Mouse (Mus musculus) brain, embryonic 14.5 days (tissue): ENCODE data around the gene Galnt5. TPM values are rescaled to one million over a fixed set of nuclear protein-coding genes. Genes with fewer than 3 reads are reported as not detected.

Experiments used
- DNase-seq: peaks from one replicate; pipeline ENCODE4 v3.0.0-alpha.2; 2011; ENCODE audit warnings: low read depth
- CTCF ChIP-seq: fragments of 200-500 bp; IDR thresholded peaks from 2 replicates; pipeline ENCODE4 v1.5.1; 2012; ENCODE audit warnings: inconsistent platforms, mild to moderate bottlenecking, moderate library complexity, borderline replicate concordance; ENCODE audit not compliant: insufficient read depth, insufficient read length; ENCODE audit errors: extremely low read depth
- POLR2A ChIP-seq: fragments of 200-500 bp; IDR thresholded peaks from 2 replicates; pipeline ENCODE4 v1.6.1; 2012; ENCODE audit warnings: mild to moderate bottlenecking, inconsistent platforms, borderline replicate concordance; ENCODE audit not compliant: poor library complexity, insufficient read depth, insufficient read length, severe bottlenecking; ENCODE audit errors: extremely low read depth
- polyA plus RNA-seq: library from polyadenylated mRNA; depleted of rRNA; stranded (reverse); fragments of >200 nt; gene quantifications from 2 replicates; pipeline ENCODE4 v1.2.3, GENCODE M21; 2012; rRNA removed

The Galnt5 gene
- 0.03 and 0.19 TPM in 2 replicates for polyA plus RNA-seq

DNA sequence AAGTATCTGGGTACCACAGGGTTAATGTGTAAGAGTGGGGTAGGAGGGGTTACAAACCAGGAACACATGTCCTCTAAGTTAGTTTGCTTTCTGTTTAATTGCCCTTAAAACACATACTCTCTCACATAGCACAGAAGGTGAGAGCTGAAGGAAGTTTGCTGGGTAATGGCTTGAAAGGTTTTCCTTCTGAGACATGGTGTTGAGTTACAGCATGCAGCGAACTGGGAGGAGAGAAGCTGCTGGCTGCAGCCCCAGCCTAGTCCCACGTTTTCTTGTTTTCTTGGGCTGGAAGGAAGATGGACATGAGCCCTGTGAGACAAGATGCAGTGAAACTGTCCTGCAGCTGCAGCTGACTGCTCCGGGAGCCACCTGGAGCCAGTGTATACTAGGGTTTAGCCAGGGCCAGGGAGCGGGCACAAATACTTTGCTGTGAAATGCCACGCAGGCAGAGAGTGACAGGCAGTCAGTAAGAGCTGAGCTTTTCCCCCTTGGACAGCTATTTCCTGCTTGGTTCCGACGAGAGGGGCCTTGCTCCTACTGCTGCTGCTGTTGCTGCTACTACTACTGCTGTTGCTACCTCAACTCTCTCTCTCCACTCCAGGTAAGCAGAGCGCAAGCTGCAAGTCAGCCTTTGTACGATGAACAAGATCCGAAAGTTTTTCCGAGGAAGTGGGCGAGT is at the start of gene Galnt5:
Gene Galnt5, plus strand, starts transcription at position 133 of the 679 bp plus-strand sequence.
- DNase-seq = no peak
- TF ChIP-seq POLR2A = no peak
- no peak for TF ChIP-seq CTCF

DNA sequence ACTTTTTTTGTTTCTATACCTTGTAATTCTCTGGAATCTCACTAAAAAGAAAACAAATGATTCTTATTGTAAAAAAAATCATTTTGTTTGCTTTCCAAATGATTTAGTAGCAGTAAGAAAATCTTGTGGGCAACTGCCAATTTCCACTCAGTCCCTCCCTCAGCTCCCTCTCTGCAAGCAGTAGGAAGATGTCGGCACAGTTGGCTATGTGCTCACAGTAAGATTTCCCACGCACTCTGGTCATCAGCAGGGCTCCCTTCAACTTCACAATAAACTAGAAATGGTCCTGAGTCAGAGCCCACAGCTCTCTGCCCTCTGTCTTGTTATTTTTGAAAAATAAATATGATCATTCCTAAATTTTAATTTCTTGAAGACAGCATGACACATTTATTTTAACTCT is 46.1 kb upstream of the Galnt5 start:
- peak; percentile 46 for DNase-seq
- TF ChIP-seq CTCF = no peak

DNA sequence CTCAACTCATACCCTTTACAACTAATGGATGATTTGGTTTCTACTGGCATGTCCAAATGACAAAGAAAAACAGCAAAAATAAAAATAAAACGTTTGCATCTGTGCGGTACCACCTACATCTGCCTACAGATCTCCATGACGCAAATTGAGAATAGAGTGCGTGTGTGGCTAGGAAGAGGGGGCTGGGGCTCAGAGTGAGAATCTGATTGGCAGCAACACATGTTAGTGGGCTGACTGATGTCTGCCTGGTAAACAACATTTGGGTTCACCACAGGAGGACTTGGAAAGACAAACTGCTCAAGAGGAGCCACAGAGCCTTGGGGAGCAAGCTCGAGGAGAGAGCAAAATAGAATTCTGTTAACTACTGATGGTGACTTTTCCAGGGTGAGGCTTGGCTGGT is 36.9 kb upstream of the Galnt5 start:
- DNase-seq = peak; percentile 2
- TF ChIP-seq POLR2A (no peak), CTCF (no peak)

DNA sequence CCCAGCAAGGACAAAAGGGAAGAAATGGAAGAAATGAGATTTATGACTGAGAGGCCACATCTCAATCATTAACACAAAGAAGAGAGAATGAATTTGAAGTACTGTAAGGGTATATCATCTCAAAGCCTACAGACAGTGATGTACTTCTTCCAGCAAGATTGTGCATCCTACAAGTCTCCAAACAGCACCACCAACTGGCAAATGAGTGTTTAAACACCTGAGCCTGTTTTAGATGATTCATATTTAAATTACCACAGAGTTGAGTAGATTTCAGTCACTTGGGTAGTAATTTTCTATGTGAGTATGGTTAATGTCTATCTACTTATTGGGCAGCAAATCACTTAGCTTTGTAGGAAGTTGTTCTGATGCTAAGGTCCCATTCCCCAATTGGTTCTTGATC is 15.4 kb upstream of the Galnt5 start:
- TF ChIP-seq CTCF (no peak), POLR2A (no peak)
- no peak for DNase-seq

DNA sequence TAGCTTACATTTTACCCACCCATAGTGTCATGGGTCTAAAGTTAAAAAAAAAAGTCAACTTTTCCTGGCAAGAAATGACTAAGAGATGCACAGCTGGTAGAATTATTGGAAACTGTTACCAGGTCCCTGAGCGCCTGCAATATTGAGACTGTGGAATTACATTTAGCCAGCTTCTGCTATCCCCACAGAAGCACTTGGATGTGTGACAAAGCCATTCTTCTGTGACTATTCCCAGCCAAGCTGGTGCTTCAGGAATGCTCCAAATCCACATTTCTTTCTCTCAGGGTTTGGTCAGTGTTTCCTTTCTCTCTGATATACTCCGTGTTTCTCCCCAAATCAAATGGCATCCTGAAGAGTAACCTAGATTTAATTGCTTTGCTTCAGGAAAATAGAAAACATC is 6.6 kb upstream of the Galnt5 start:
- DNase-seq = no peak
- TF ChIP-seq POLR2A = no peak
- TF ChIP-seq CTCF = no peak

DNA sequence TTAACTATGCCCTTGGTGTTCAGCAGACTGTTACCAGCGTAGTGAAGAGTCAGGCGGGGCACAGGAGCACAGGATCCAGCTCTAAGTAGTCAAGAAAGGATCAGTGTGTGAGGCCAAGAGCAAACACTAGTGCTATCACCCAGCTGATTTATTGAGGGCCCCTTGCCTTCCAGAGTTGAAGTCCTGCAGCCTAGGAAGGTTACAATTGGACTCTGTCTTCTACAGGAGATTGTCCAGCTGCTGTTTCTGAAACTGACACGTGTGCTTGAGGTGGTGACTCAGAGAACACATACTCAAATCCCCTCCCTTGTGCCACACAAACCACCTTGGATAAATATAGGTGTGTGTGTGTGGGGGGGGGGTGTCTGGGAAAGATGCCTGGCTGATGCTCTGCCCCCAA is 3.8 kb downstream of the Galnt5 start:
- DNase-seq = no peak
- TF ChIP-seq POLR2A = no peak
- TF ChIP-seq CTCF = no peak

DNA sequence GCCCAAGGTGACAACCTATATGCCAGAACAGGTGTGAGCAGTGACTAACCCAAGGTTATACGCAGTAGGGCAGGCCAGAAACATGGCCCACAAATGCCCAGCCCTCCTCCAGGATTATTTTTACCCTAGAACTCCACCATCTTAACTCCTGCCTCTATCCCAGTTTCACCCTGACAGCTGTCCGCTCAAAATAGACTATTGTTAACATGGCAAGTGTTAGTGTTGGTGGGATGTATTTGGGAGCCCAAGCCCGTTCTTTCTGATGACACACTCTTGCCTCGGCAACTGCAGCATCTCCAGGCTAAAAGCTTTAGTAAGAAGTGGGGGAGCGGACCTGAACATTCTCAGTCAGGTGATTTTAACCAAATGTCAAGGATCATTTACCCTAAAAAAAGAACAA is 9.4 kb downstream of the Galnt5 start:
- TF ChIP-seq POLR2A (no peak), CTCF (no peak)
- no peak for DNase-seq

DNA sequence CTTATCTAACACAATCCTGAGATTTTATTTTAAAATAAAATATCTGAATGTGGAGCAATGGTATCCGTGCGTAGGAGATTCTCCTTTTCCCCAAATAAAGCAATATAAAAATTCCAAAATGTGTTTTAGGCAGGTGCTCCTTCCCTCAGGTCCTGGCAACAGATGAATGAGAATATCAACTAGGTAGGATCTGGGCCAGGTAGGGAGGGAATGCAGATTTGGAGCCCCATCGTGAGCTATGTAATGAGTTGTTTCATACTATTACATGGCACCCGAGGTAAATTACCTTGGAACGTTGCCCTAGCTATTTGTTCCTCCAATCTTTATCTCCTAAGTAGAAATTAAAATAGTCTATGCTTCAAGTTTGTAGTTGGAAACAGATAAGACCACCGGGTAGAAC is 25.9 kb downstream of the Galnt5 start:
- no peak for DNase-seq
- TF ChIP-seq POLR2A (no peak), CTCF (no peak)

DNA sequence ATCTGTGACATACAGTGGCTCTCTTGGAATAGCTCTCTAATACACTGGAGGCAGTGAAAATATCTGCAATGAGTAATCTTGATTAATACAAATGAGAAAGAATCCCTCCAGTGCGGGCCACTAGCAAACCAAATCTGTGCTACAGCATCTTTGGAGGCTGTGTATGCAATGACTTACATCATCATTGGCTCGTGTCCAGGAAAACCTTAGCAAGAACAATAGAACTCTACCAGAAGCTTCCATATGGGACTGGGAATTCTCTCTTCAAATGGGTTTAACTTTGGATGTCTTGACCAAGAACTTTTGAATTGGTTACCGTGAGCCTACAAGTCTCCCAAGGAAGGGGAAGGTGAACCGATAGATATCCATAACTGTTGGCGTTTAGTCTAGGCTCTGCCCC is 29.1 kb downstream of the Galnt5 start:
- DNase-seq = peak; percentile 67
- TF ChIP-seq CTCF (no peak), POLR2A (no peak)

DNA sequence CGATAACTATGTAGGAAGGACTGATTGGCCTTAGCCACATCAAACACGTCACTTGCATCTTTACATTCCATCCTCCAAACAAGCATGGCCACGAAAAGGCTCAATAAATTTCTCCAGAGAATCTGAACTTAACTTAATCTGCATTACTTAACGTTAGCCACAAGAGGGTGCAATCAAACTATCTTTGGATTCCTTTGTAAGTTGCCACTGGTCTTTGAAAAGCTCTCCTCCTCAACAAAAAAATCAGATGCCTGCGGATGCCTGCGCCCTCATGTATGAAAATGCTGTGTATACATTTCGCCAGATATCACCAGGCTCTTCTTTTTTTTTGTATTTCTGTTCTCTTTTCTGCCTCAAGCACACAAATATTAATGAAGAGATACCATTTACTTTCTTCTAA is 31.7 kb downstream of the Galnt5 start:
- TF ChIP-seq CTCF (peak; percentile 22; the same call in 1 of the 2 replicates), POLR2A (no peak)
- peak; percentile 93 for DNase-seq

DNA sequence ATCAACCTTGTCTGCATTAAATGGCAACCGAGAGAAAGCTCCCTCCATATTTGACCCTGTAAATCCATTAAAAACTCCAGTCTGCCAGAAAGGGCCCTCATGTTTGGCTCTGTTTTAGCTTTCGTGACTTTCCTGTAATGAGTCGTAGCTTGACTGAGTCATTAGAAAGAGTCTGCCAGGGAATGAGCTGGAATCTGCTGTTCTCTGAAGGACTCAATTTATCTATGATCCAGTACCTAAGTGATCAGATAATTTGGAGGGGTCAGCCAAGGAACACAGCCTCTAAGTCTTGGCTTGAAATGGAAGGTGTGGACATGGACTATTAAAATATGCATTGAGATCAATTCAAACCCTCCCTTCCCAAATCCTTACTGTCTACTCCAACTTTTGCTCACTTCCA is 33.7 kb downstream of the Galnt5 start:
- no peak for TF ChIP-seq CTCF
- no peak for TF ChIP-seq POLR2A
- DNase-seq = no peak

DNA sequence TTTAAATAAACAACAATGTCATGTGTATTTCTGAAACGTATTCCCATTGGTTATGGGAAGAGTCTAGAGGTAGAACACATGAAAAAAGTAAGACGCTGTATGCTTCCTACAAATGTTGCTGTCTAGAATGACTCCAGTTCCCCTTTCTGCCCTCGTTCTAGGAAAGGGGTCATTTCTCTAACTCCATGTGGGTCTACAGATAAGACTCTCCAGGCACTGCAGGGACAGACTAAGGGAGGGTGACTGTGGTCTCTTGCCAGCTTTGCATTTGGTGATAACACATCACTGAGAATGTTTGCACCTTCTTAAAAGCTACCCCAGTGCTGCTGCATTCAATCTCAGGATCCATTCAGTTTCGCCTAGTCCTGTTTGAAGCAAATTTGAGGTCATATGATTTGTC is 38.0 kb downstream of the Galnt5 start:
- TF ChIP-seq CTCF (no peak), POLR2A (no peak)
- DNase-seq = no peak
